Mouse (Mus musculus) monocyte, adult 59 days (primary cell): ENCODE measurements around the gene H2-Q7. TPM values are rescaled to one million over a fixed set of nuclear protein-coding genes. Genes with fewer than 3 reads are reported as not detected.

ENCODE experiments used
- total RNA-seq, 2 experiments: library from RNA; stranded (reverse); gene quantifications; one replicate each; pipeline ENCODE4 v1.2.4; 2023

Gene H2-Q7
- total RNA-seq, result 10 to 100 TPM; 83.8 to 92.9 TPM

GRCm38 (mm10) chr17:35438885-35439284, at the start of gene H2-Q7:
TSS of gene H2-Q7 (plus strand) at chr17:35439155.

GRCm38 (mm10) chr17:35424624-35425416, 14.1 kb upstream of the H2-Q7 start, which contains the start of gene H2-Q6:
TSS of gene H2-Q6 (plus strand) at chr17:35424850.

GRCm38 (mm10) chr17:35469842-35470751, 31.1 kb downstream of the H2-Q7 start, which contains the start of gene H2-Q10:
TSS of gene H2-Q10 (plus strand) at chr17:35470089.

Other genes starting within 250 kb of the H2-Q7 start
- 10 to 100 TPM; 72.7 to 86.4 TPM for gene Ltb, start 244.7 kb upstream of the H2-Q7 start, total RNA-seq
- gene Tnf, start 237.1 kb upstream of the H2-Q7 start, total RNA-seq, result 10 to 100 TPM; 57.3 to 92.8 TPM
- gene Lta, start 233.8 kb upstream of the H2-Q7 start, total RNA-seq, result not detected
- 1 to 10 TPM in 1 of 2 experiments, not detected in 1; 1.3 TPM for gene Gm16181, start 218.3 kb upstream of the H2-Q7 start, total RNA-seq
- 1 to 10 TPM; 1.8 to 4.2 TPM for gene Atp6v1g2, start 205.5 kb upstream of the H2-Q7 start, total RNA-seq
- gene Nfkbil1, start 203.4 kb upstream of the H2-Q7 start, total RNA-seq, result 10 to 100 TPM; 13.1 to 13.4 TPM
- 100 to 1,000 TPM; 243 to 247 TPM for gene Ddx39b, start 197.4 kb upstream of the H2-Q7 start, total RNA-seq
- gene H2-D1, start 176.4 kb upstream of the H2-Q7 start, total RNA-seq, result 1,000 to 10,000 TPM; 2,563 to 2,615 TPM
- 10 to 100 TPM; 10.2 to 13.7 TPM for gene H2-Q1, start 118.8 kb upstream of the H2-Q7 start, total RNA-seq
- 10 to 100 TPM; 11.6 to 12.7 TPM for gene H2-Q2, start 96.9 kb upstream of the H2-Q7 start, total RNA-seq
- 100 to 1,000 TPM; 176 to 190 TPM for gene H2-Q4, start 59.5 kb upstream of the H2-Q7 start, total RNA-seq
- 10 to 100 TPM; 75.0 to 75.5 TPM for gene H2-Q6, start 14.3 kb upstream of the H2-Q7 start, total RNA-seq
- gene H2-Q10, start 30.9 kb downstream of the H2-Q7 start, total RNA-seq, result 10 to 100 TPM; 48.7 to 55.0 TPM
- under 1 TPM; 0.79 to 0.97 TPM for gene Pou5f1, start 66.9 kb downstream of the H2-Q7 start, total RNA-seq
- gene Tcf19, start 77.7 kb downstream of the H2-Q7 start, total RNA-seq, result 1 to 10 TPM; 5.3 to 6.3 TPM
- gene Cchcr1, start 77.9 kb downstream of the H2-Q7 start, total RNA-seq, result 1 to 10 TPM; 5.1 to 6.4 TPM
- gene Psors1c2, start 94.0 kb downstream of the H2-Q7 start, total RNA-seq, result not detected
- gene Cdsn, start 113.0 kb downstream of the H2-Q7 start, total RNA-seq, result not detected
- not detected for gene 2300002M23Rik, start 128.3 kb downstream of the H2-Q7 start, total RNA-seq
- gene Sfta2, start 162.4 kb downstream of the H2-Q7 start, total RNA-seq, result not detected
- not detected for gene Gm9573, start 187.5 kb downstream of the H2-Q7 start, total RNA-seq
- gene Mucl3, start 204.5 kb downstream of the H2-Q7 start, total RNA-seq, result not detected
- 10 to 100 TPM; 11.7 to 20.4 TPM for gene Vars2, start 228.4 kb downstream of the H2-Q7 start, total RNA-seq
- gene Gtf2h4, start 234.6 kb downstream of the H2-Q7 start, total RNA-seq, result 10 to 100 TPM; 13.5 to 15.9 TPM